Mouse (Mus musculus): Measurements from ENCODE around the gene Gys1.

DNA sequence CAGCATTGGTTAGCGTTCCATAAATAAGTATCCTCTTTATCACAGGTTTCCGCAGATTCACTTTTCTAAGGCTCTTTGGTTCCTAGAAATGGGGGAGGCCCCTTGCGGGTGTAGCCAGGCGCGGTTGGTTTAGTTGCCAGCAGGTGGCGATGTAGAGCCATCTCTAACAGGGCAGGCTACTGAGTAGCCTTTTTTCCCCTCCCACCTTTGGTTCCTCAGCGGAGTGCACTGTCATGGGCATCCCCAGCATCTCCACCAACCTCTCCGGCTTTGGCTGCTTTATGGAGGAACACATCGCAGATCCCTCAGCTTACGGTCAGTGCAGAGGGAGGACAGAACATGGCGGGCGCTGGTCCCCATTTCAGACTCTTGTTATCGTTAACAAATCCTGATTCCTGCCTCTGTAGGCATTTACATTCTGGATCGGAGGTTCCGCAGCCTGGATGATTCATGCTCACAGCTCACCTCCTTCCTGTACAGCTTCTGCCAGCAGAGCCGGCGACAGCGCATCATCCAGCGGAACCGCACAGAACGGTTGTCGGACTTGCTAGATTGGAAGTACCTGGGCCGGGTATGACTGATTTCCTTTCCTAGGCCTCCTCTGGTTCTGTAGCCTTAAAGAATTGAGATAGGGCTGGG is 16.8 kb downstream of the Gys1 start:
- TF ChIP-seq CTCF (IDR thresholded peaks at IDR 0.05; ENCODE audit: low read depth, low read length) (peak; percentile 77), GATA1 (IDR thresholded peaks at IDR 0.05; ENCODE audit: borderline replicate concordance, low read length) (no peak), TAL1 (conservative IDR thresholded peaks at IDR 0.05; ENCODE audit: low read depth, low read length) (no peak)
